30 mouse cellular contexts compared by ENCODE assay signal in genomic region chr1:162023681-162024270, GRCm38 (mm10). TPM values are rescaled to one million over a fixed set of nuclear protein-coding genes. Genes with fewer than 3 reads are reported as not detected.
A peak's percentile ranks its signal among the peaks of the same experiment; 100 is the strongest.
DNase-seq lines count a peak whose midpoint lies in the region; ATAC-seq and TF ChIP-seq lines count a peak whose summit lies in the region.
"Had no signal": no experiment of that assay in that cellular context is flagged by ENCODE, and none has a peak within 500 bp of the region (broad histone marks: within the 10 kb centered on the region; RNA-seq: fewer than 3 reads in every experiment).

No protein-coding gene starts in this region.

- H3K9me3 ChIP-seq in lung, embryonic 15.5 days: no peaks in the 10 kb centered on the region
- no peaks in the 10 kb centered on the region for H3K9me3 ChIP-seq in embryonic facial prominence, embryonic 14.5 days (ENCODE audit: control insufficient read depth, low read length)
- H3K9me3 ChIP-seq in limb, embryonic 14.5 days (ENCODE audit: control insufficient read depth, low read length): no peaks in the 10 kb centered on the region
- H3K9me3 ChIP-seq: forebrain, embryonic 13.5 days; heart, embryonic 15.5 days; midbrain, embryonic 13.5 days had no signal

- H3K27me3 ChIP-seq in lung, embryonic 15.5 days: no peaks in the 10 kb centered on the region
- H3K27me3 ChIP-seq in embryonic facial prominence, embryonic 14.5 days (replicated peaks; ENCODE audit: control insufficient read depth, insufficient read depth, low read length): no peaks in the 10 kb centered on the region
- no peaks in the 10 kb centered on the region for H3K27me3 ChIP-seq in limb, embryonic 14.5 days (ENCODE audit: control insufficient read depth, insufficient read depth, low read length)
- H3K27me3 ChIP-seq: forebrain, embryonic 13.5 days; heart, embryonic 15.5 days; midbrain, embryonic 13.5 days had no signal

- H3K9ac ChIP-seq in lung, embryonic 15.5 days: no peak overlapping the region
- no peak overlapping the region for H3K9ac ChIP-seq in embryonic facial prominence, embryonic 14.5 days (ENCODE audit: low read depth, low read length)
- H3K9ac ChIP-seq in limb, embryonic 14.5 days (ENCODE audit: low read depth, low read length, severe bottlenecking): no peak overlapping the region
- H3K9ac ChIP-seq: forebrain, embryonic 13.5 days; heart, embryonic 15.5 days; midbrain, embryonic 13.5 days had no signal

- TF ChIP-seq POLR2A in limb, embryonic 14.5 days (IDR thresholded peaks at IDR 0.05; ENCODE audit: borderline replicate concordance, extremely low read depth, insufficient read depth, insufficient read length): no peak

- H3K4me3 ChIP-seq in lung, embryonic 15.5 days: no peak overlapping the region
- H3K4me3 ChIP-seq in embryonic facial prominence, embryonic 14.5 days (ENCODE audit: low read depth, low read length): no peak overlapping the region
- H3K4me3 ChIP-seq in limb, embryonic 14.5 days (replicated peaks; ENCODE audit: low read length): no peak overlapping the region
- H3K4me3 ChIP-seq: forebrain, embryonic 13.5 days; heart, embryonic 15.5 days; left cerebral cortex, adult 2 months; midbrain, embryonic 13.5 days had no signal

- WGBS in lung, embryonic 15.5 days: 50% methylated on average over 8 of the region's 8 CpGs
- WGBS in embryonic facial prominence, embryonic 14.5 days: 31% methylated on average over 8 of the region's 8 CpGs
- WGBS in limb, embryonic 14.5 days: 28% methylated on average over 8 of the region's 8 CpGs

- H3K36me3 ChIP-seq in lung, embryonic 15.5 days: no peaks in the 10 kb centered on the region
- no peaks in the 10 kb centered on the region for H3K36me3 ChIP-seq in embryonic facial prominence, embryonic 14.5 days (ENCODE audit: control insufficient read depth, insufficient read depth, low read length)
- H3K36me3 ChIP-seq in limb, embryonic 14.5 days (ENCODE audit: control insufficient read depth, insufficient read depth, low read length): no peaks in the 10 kb centered on the region
- H3K36me3 ChIP-seq: heart, embryonic 15.5 days; midbrain, embryonic 13.5 days had no signal

- peak; percentile 56; the same call in 1 of the 2 replicates for ATAC-seq in lung, embryonic 15.5 days (ENCODE audit: borderline replicate concordance, extremely low read depth, low FRiP score, low TSS enrichment)
- ATAC-seq in embryonic facial prominence, embryonic 14.5 days (ENCODE audit: low read depth): no peak
- ATAC-seq in limb, embryonic 14.5 days (ENCODE audit: low FRiP score, low read depth): peak; percentile 27
- ATAC-seq: activated CD4-positive, CD25-positive, alpha-beta regulatory T cell, adult 4 months; CD4-positive, CD25-positive, alpha-beta regulatory T cell, adult 4 months; forebrain, embryonic 13.5 days; midbrain, embryonic 13.5 days had no signal

- H3K4me2 ChIP-seq in lung, embryonic 15.5 days: no peak overlapping the region
- H3K4me2 ChIP-seq in embryonic facial prominence, embryonic 14.5 days (ENCODE audit: low read depth, low read length): no peak overlapping the region
- no peak overlapping the region for H3K4me2 ChIP-seq in limb, embryonic 14.5 days (replicated peaks; ENCODE audit: low read depth, low read length, severe bottlenecking)
- H3K4me2 ChIP-seq: forebrain, embryonic 13.5 days; heart, embryonic 15.5 days; midbrain, embryonic 13.5 days had no signal

- peak overlapping the region; percentile 56 for H3K27ac ChIP-seq in lung, embryonic 15.5 days
- peak overlapping the region; percentile 97 for H3K27ac ChIP-seq in embryonic facial prominence, embryonic 14.5 days (replicated peaks; ENCODE audit: low read depth, low read length)
- H3K27ac ChIP-seq in limb, embryonic 14.5 days (replicated peaks; ENCODE audit: low read depth, low read length): peak overlapping the region; percentile 97
- H3K27ac ChIP-seq: forebrain, embryonic 13.5 days; heart, embryonic 15.5 days; left cerebral cortex, adult 2 months; midbrain, embryonic 13.5 days had no signal

- peak; percentile 34 for DNase-seq in embryo, embryonic 11 days
- no peak for DNase-seq in embryo, embryonic 10.5 days (ENCODE audit: low spot score)
- DNase-seq in lung, postnatal 36 days: no peak
- DNase-seq in embryonic facial prominence, embryonic 14.5 days (ENCODE audit: low spot score): peak; percentile 79
- DNase-seq in limb, embryonic 14.5 days (ENCODE audit: low spot score): peak; percentile 53
- DNase-seq in right cerebral cortex, adult 2 months (ENCODE audit: low spot score in 2 of 2): no peak
- DNase-seq in gastrocnemius, postnatal 4 days (ENCODE audit: low spot score in 2 of 2): no peak
- DNase-seq: adrenal gland, postnatal 10 days; cerebellum, adult 11-12 months; cerebellum, postnatal 25 days; gastrocnemius, postnatal 14 days; kidney, adult 2 months; kidney, postnatal 25 days; liver; right cerebral cortex, postnatal 14 days had no signal

- peaks cover 16% of the 10 kb centered on the region for H3K4me1 ChIP-seq in lung, embryonic 15.5 days
- peaks cover 60% of the 10 kb centered on the region for H3K4me1 ChIP-seq in embryonic facial prominence, embryonic 14.5 days (ENCODE audit: control insufficient read depth, insufficient read depth, low read length)
- peaks cover 59% of the 10 kb centered on the region for H3K4me1 ChIP-seq in limb, embryonic 14.5 days (ENCODE audit: control insufficient read depth, insufficient read depth, low read length)

RNA-seq across cellular contexts. Expression of gene 4930558K02Rik, which starts 44.3 kb away (rescaled TPM):
- not detected in 2 replicates for polyA plus RNA-seq in lung, embryonic 15.5 days (2015; fragmentation: Nextera tagmentation; extraction: Ambion mirVana)
- polyA plus RNA-seq in embryonic facial prominence, embryonic 14.5 days (2014; fragmentation: Nextera tagmentation; extraction: Ambion mirVana): not detected in 2 replicates
- not detected in 2 replicates for polyA plus RNA-seq in limb, embryonic 14.5 days (2012; rRNA removed)
- not detected in 2 replicates for polyA plus RNA-seq in limb, embryonic 14.5 days (2014; fragmentation: Nextera tagmentation; extraction: Ambion mirVana)
- under 1 TPM in 1 of 2 experiments, not detected in 1; 0.29 TPM for total RNA-seq in gastrocnemius, postnatal 4 days (2021)
- total RNA-seq: adrenal gland, postnatal 10 days; ES-E14; gastrocnemius, postnatal 14 days; heart, adult 8-10 months; hematopoietic stem cell, adult 5-6 weeks; layer of hippocampus, adult 8-10 months; left cerebral cortex, adult 2 months; megakaryocyte progenitor cell, adult 5-6 weeks had no signal
- polyA plus RNA-seq: activated CD4-positive, CD25-positive, alpha-beta regulatory T cell, adult 4 months; CD4-positive, CD25-positive, alpha-beta regulatory T cell, adult 4 months; forebrain, embryonic 13.5 days; heart, embryonic 15.5 days; kidney, adult 2 months; liver, embryonic 16.5 days; midbrain, embryonic 13.5 days; spleen, adult 2 months; stomach, embryonic 14.5 days had no signal

RNA-seq across cellular contexts. Expression of gene Pigc, which starts 54.8 kb away (rescaled TPM):
- 35.7 and 36.4 TPM in 2 replicates for polyA plus RNA-seq in lung, embryonic 15.5 days (2015; fragmentation: Nextera tagmentation; extraction: Ambion mirVana)
- polyA plus RNA-seq in embryonic facial prominence, embryonic 14.5 days (2014; fragmentation: Nextera tagmentation; extraction: Ambion mirVana): 40.8 and 45.8 TPM in 2 replicates
- 36.9 and 45.4 TPM in 2 replicates for polyA plus RNA-seq in limb, embryonic 14.5 days (2012; rRNA removed)
- 51.3 and 52.8 TPM in 2 replicates for polyA plus RNA-seq in limb, embryonic 14.5 days (2014; fragmentation: Nextera tagmentation; extraction: Ambion mirVana)
- 10 to 100 TPM; 18.8 to 21.0 TPM for total RNA-seq in gastrocnemius, postnatal 4 days (2021)

Comparison
In these comparisons a context has a peak if more than half of its experiments do, and no peak if none do; other contexts are left out.
1. DNase-seq: peak in embryo, embryonic 11 days (single experiment), embryonic facial prominence, embryonic 14.5 days (single experiment) and limb, embryonic 14.5 days (single experiment); none in embryo, embryonic 10.5 days (single experiment), lung, postnatal 36 days (single experiment), right cerebral cortex, adult 2 months (0 of 2) and gastrocnemius, postnatal 4 days (0 of 2).
2. Peak in every context shown above with its lines, with median percentiles within 50 percentile points of each other: H3K27ac ChIP-seq.